Mouse (Mus musculus) small intestine, adult 2 months (tissue): ENCODE results near the gene CK137956.

Source experiments
- CTCF ChIP-seq: fragments of 200-500 bp; IDR thresholded peaks from 2 replicates; pipeline ENCODE4 v1.5.1; 2012; ENCODE audit warnings: low read depth, mild to moderate bottlenecking, control low read depth, inconsistent platforms, low read length, moderate library complexity, mixed read lengths; ENCODE audit not compliant: insufficient replicate concordance, insufficient read length; ENCODE audit errors: extremely low read depth
- POLR2A ChIP-seq: fragments of 200-500 bp; IDR thresholded peaks from 2 replicates; pipeline ENCODE4 v1.6.1; 2012; ENCODE audit warnings: low read depth, mild to moderate bottlenecking, control low read depth, inconsistent platforms, low read length, moderate library complexity

- no peak for TF ChIP-seq CTCF
- TF ChIP-seq POLR2A: no peak
Measured at GRCm38 (mm10) chr4:127987270-127987669, 16.5 kb upstream of the CK137956 start.
